Mouse (Mus musculus) right cerebral cortex, adult 2 months (tissue): Measurements from ENCODE around the gene Opcml.

Experiments used
- DNase-seq, 2 experiments: peaks; one replicate each; pipeline ENCODE4 v3.0.0; 2021 to 2022; ENCODE audit warnings: low spot score in 2 of 2

Opcml gene

GRCm38 (mm10) chr9:27790725-27791638 is at the start of gene Opcml:
Gene Opcml (plus strand): TSS chr9:27790775.
- peak; percentile 73 to 80 for DNase-seq

GRCm38 (mm10) chr9:27758709-27759108 is 31.9 kb upstream of the Opcml start:
- DNase-seq, result no peak

GRCm38 (mm10) chr9:27761196-27761595 is 29.4 kb upstream of the Opcml start:
- DNase-seq, result no peak

- peak; percentile 18 to 26 for DNase-seq
Observed at GRCm38 (mm10) chr9:27766446-27766845, 24.1 kb upstream of the Opcml start.

- DNase-seq, result peak in 1 of 2 experiments; percentile 26
Observed at GRCm38 (mm10) chr9:27767196-27767900, 23.2 kb upstream of the Opcml start.

- DNase-seq, result no peak
Observed at GRCm38 (mm10) chr9:27768788-27769187, 21.8 kb upstream of the Opcml start.

- DNase-seq, result no peak
Observed at GRCm38 (mm10) chr9:27781291-27781993, 9.1 kb upstream of the Opcml start.

GRCm38 (mm10) chr9:27781994-27782337 is 8.6 kb upstream of the Opcml start:
- DNase-seq, result no peak

GRCm38 (mm10) chr9:27791639-27791966 is 1.0 kb downstream of the Opcml start:
- peak in 1 of 2 experiments; percentile 60 for DNase-seq

- DNase-seq, result peak; percentile 31 to 32
Observed at GRCm38 (mm10) chr9:27792226-27792625, 1.7 kb downstream of the Opcml start.

- no peak for DNase-seq
Observed at GRCm38 (mm10) chr9:27792994-27793393, 2.4 kb downstream of the Opcml start.

GRCm38 (mm10) chr9:27796535-27796934 is 6.0 kb downstream of the Opcml start:
- no peak for DNase-seq

GRCm38 (mm10) chr9:27800992-27801391 is 10.4 kb downstream of the Opcml start:
- no peak for DNase-seq

GRCm38 (mm10) chr9:27801807-27802206 is 11.2 kb downstream of the Opcml start:
- DNase-seq, result no peak

- DNase-seq, result no peak
Observed at GRCm38 (mm10) chr9:27802379-27802778, 11.8 kb downstream of the Opcml start.

- no peak for DNase-seq
Observed at GRCm38 (mm10) chr9:27804461-27804860, 13.9 kb downstream of the Opcml start.

- DNase-seq, result peak; percentile 46 to 56
Observed at GRCm38 (mm10) chr9:27809741-27810140, 19.2 kb downstream of the Opcml start.

GRCm38 (mm10) chr9:27813207-27813790 is 22.7 kb downstream of the Opcml start:
- no peak for DNase-seq

- no peak for DNase-seq
Observed at GRCm38 (mm10) chr9:27814161-27814560, 23.6 kb downstream of the Opcml start.

GRCm38 (mm10) chr9:27821197-27821596 is 30.6 kb downstream of the Opcml start:
- DNase-seq, result no peak

- DNase-seq, result no peak
Observed at GRCm38 (mm10) chr9:27822681-27823080, 32.1 kb downstream of the Opcml start.

- no peak for DNase-seq
Observed at GRCm38 (mm10) chr9:27824424-27824823, 33.8 kb downstream of the Opcml start.
